Mouse (Mus musculus): ENCODE measurements at regions not wholly inside any gene's neighbourhood (a gene's known extent, or its start where the extent isn't known, plus 50 kb on each side); places are given as distances from the start of the nearest gene placed in this dataset.

GRCm38 (mm10) chr10:68378212-68378611 lies 99.7 kb upstream of the Arid5b start:
- peak; percentile 68 for ATAC-seq (replicated peaks; ENCODE audit: insufficient number of reproducible peaks, low FRiP score, low TSS enrichment, poor library complexity, severe bottlenecking)

GRCm38 (mm10) chr10:68377479-68377878 lies 98.9 kb upstream of the Arid5b start:
- ATAC-seq (replicated peaks; ENCODE audit: insufficient number of reproducible peaks, low FRiP score, low TSS enrichment, poor library complexity, severe bottlenecking): no peak

- no peak for ATAC-seq (replicated peaks; ENCODE audit: insufficient number of reproducible peaks, low FRiP score, low TSS enrichment, poor library complexity, severe bottlenecking)
Observed at GRCm38 (mm10) chr10:68373875-68374274, 95.3 kb upstream of the Arid5b start.

GRCm38 (mm10) chr10:68371785-68372184 lies 93.2 kb upstream of the Arid5b start:
- no peak for ATAC-seq (replicated peaks; ENCODE audit: insufficient number of reproducible peaks, low FRiP score, low TSS enrichment, poor library complexity, severe bottlenecking)

DNA sequence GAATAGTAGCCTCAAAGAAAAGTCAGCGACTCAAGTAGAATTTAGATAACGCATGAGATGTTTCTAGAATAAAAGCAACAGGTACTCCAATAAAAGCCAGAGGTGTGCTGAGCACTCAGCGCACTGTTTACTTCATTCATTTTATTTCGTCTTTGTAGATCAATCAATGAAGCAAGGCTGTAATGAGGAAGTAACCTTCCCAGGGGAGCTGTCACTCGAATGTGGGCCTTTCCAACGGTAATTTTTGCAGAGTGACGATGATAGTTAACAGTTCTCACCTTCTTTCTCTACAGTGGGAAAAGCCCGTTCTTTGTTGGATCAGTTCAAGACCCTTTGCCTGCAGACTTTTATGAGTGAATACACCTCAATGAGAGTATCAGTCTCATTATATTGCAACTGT lies 92.4 kb upstream of the Arid5b start:
- ATAC-seq (replicated peaks; ENCODE audit: insufficient number of reproducible peaks, low FRiP score, low TSS enrichment, poor library complexity, severe bottlenecking): no peak

DNA sequence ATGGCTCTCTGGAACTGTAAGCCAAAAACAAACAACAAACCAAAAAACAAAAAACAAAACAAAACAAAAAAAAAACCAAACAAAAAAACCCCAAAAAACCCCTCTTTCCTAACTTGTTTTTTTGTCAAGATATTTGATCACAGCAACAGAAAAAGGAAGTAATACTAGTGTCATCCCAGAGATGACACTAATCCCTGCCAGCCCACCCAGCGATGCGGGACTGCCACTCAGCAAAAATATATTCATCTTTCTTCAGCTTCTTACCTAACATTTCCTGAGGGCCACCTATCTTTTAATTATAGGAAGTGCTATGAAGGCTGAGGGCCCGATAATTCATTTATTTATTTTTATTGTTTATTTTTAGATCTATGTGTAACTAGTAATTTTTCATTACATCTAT lies 88.3 kb upstream of the Arid5b start:
- no peak for ATAC-seq (replicated peaks; ENCODE audit: insufficient number of reproducible peaks, low FRiP score, low TSS enrichment, poor library complexity, severe bottlenecking)

DNA sequence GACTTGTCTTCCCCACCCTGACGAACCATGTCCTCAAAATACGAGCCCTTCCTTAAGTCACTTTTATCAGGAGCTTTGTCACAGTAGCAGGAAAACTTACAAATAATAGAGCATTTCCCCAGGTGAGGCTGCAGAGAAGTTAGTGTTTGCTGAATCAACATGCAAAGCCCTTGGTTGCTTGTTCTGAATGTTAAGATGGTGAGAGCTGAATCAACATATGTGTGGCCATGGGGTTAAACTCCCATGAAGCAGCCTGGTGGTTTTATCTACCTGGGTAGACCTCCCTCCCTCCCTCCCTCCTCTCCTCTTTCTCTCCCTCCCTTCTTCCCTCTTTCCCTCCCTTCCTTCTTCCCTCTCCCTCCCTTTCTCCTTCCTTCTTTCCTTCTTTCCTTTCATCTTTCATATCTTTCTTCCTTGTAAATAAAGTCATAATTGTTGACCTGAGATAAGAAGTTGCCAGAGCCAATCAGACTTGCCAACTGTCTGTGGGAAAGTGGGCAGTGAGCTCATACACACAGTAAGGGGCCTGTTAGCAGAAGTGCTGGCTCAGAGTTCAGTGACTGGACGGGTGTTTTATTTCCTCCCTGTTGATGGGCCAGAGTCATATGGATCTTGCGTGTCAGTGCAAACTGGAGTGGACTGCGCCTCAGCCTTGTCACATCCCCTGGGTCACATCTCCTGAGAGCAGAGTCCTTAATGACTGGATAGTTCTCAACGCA lies 82.4 kb upstream of the Arid5b start:
- ATAC-seq (replicated peaks; ENCODE audit: insufficient number of reproducible peaks, low FRiP score, low TSS enrichment, poor library complexity, severe bottlenecking): no peak

DNA sequence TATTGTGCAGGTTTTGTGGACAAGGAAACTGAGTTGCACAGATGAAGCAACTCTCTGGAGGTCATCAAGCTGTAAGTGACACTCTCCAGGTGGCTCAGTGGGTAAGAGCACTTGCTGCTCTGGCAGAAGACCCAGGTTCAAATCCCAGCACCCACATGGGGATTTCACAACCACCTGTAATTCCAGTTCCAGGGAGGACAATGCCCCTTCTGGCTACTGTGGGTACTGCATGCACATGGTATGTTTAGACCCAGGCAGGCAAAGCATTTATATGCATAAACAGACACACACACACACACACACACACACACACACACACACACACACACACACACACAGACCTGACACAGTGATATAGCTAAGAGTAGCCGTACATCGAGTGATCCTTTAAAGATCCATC lies 80.6 kb upstream of the Arid5b start:
- no peak for ATAC-seq (replicated peaks; ENCODE audit: insufficient number of reproducible peaks, low FRiP score, low TSS enrichment, poor library complexity, severe bottlenecking)

DNA sequence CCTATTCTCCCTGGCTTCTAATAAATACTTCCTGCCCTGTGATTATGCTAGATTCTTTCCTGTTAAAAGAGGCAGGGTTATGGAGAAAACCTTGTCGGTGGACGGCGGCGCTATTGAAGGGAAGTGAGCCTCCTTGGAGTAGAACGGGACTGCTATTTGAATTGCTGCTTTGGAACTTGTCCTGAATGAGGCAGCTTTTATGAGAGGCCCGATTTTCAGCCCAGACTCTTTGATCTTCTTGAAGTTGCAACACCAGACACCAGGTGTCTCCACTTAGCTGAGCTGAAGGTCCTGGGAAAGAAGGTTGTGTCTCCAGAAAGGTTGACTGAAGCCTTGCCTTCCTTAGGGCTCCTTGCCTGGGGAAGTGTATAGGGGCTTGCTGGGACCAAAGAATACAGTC lies 78.4 kb upstream of the Arid5b start:
- ATAC-seq (replicated peaks; ENCODE audit: insufficient number of reproducible peaks, low FRiP score, low TSS enrichment, poor library complexity, severe bottlenecking): no peak

GRCm38 (mm10) chr10:68356521-68356920 lies 78.0 kb upstream of the Arid5b start:
- no peak for ATAC-seq (replicated peaks; ENCODE audit: insufficient number of reproducible peaks, low FRiP score, low TSS enrichment, poor library complexity, severe bottlenecking)

DNA sequence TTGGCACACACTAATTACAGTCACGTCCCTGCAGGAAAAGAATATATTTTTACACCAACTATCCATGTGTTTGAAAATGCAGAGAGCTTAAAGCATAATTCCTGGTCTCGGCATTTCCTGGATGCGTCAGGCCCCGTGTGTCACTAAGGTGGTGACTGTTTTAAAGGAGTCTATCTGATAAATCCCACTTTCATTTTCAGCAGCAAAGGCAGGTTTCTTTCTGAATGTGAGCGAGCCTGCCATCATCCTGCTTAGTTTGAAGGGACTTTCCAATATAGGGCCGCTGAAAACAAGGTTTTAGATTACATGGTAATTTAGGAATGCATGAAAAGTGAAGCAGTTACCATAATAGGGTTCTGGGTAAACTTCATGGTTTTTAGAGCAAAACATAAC lies 77.5 kb upstream of the Arid5b start:
- ATAC-seq (replicated peaks; ENCODE audit: insufficient number of reproducible peaks, low FRiP score, low TSS enrichment, poor library complexity, severe bottlenecking): no peak

GRCm38 (mm10) chr10:68355471-68356092 lies 77.0 kb upstream of the Arid5b start:
- no peak for ATAC-seq (replicated peaks; ENCODE audit: insufficient number of reproducible peaks, low FRiP score, low TSS enrichment, poor library complexity, severe bottlenecking)

GRCm38 (mm10) chr10:68354335-68355231 lies 76.0 kb upstream of the Arid5b start:
- ATAC-seq (replicated peaks; ENCODE audit: insufficient number of reproducible peaks, low FRiP score, low TSS enrichment, poor library complexity, severe bottlenecking): no peak

DNA sequence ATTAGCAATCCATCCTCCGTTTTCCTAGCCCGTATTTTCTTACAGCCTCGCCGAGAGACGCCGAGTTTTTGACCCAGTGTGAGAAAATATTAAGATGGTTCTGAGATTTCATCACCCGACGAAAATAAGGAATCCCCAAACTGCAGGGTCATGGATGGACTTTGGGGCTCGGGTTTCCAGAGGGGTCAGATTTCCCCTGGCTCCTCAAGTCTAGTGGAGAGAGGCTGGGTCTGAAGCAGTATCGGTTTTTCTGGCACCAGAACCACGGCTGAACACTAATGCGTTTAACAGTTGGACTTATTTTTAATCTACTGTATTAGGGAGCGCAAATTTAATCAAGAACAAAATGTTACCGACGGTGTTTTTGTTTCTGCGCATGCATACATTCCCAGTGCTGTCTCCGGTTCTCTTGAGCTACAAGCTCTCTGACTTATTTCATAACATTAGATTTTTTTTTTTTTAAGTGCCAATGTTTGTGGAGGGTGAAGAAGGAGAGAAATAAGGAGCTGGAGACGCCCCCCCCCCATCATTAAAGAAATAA lies 75.2 kb upstream of the Arid5b start:
- ATAC-seq (replicated peaks; ENCODE audit: insufficient number of reproducible peaks, low FRiP score, low TSS enrichment, poor library complexity, severe bottlenecking): no peak

DNA sequence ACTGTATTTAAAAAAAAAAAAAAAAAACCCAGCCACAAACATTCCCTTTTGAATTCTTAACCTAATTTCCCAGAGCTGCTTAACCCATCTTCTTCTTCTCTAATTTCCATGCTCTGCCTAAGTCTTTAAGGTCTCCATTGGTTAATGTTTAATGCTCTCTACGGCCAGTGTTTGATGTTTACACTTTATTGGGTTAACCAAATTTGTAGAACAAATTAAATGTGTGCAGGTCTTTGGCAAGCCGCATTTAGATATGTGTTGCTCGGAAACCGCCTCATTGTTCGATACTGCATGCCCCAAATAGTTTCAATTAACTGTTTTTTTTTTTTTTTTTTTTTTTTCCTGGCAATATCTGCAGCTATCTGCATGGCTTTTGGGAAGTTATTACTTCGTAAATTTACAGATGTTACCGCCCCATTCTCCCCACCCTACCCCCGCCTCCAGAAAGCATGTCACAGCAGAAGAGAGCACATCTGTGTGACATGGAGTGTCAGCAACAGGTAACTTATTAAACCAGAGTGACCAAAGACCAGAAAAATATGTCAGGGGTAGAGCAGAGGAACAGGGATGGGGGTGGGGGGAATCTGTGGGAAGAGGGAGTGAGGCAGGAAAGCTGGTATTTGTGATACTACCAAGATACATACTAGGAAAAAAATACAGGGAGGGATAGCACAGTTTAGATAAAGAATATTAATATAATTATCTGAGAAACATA lies 73.5 kb upstream of the Arid5b start:
- no peak for ATAC-seq (replicated peaks; ENCODE audit: insufficient number of reproducible peaks, low FRiP score, low TSS enrichment, poor library complexity, severe bottlenecking)

GRCm38 (mm10) chr10:68351441-68351840 lies 72.9 kb upstream of the Arid5b start:
- no peak for ATAC-seq (replicated peaks; ENCODE audit: insufficient number of reproducible peaks, low FRiP score, low TSS enrichment, poor library complexity, severe bottlenecking)

- ATAC-seq (replicated peaks; ENCODE audit: insufficient number of reproducible peaks, low FRiP score, low TSS enrichment, poor library complexity, severe bottlenecking): no peak
Observed at GRCm38 (mm10) chr10:68350798-68351197, 72.3 kb upstream of the Arid5b start.

GRCm38 (mm10) chr10:68347806-68348205 lies 69.3 kb upstream of the Arid5b start:
- no peak for ATAC-seq (replicated peaks; ENCODE audit: insufficient number of reproducible peaks, low FRiP score, low TSS enrichment, poor library complexity, severe bottlenecking)

Data from monocyte, adult 5-6 weeks (primary cell).